Mouse (Mus musculus): ENCODE data around the gene Dpp6.

Dpp6 gene

GRCm38 (mm10) chr5:27658569-27658968 is 841.6 kb downstream of the Dpp6 start:
- no peak for DNase-seq (ENCODE audit: low read depth, low spot score)

- DNase-seq (ENCODE audit: low read depth, low spot score) = no peak
Observed at GRCm38 (mm10) chr5:27659019-27659418, 842.0 kb downstream of the Dpp6 start.

- DNase-seq (ENCODE audit: low read depth, low spot score) = no peak
Observed at GRCm38 (mm10) chr5:27659781-27660180, 842.8 kb downstream of the Dpp6 start.

- DNase-seq (ENCODE audit: low read depth, low spot score) = no peak
Observed at GRCm38 (mm10) chr5:27664111-27664510, 847.1 kb downstream of the Dpp6 start.

- no peak for DNase-seq (ENCODE audit: low read depth, low spot score)
Observed at GRCm38 (mm10) chr5:27671487-27671886, 854.5 kb downstream of the Dpp6 start.

GRCm38 (mm10) chr5:27677247-27677666 is 860.3 kb downstream of the Dpp6 start:
- peak; percentile 76 for DNase-seq (ENCODE audit: low read depth, low spot score)

GRCm38 (mm10) chr5:27679151-27679550 is 862.1 kb downstream of the Dpp6 start:
- DNase-seq (ENCODE audit: low read depth, low spot score) = no peak

- DNase-seq (ENCODE audit: low read depth, low spot score) = no peak
Observed at GRCm38 (mm10) chr5:27680476-27680875, 863.5 kb downstream of the Dpp6 start.

- DNase-seq (ENCODE audit: low read depth, low spot score) = no peak
Observed at GRCm38 (mm10) chr5:27685162-27685561, 868.2 kb downstream of the Dpp6 start.

- no peak for DNase-seq (ENCODE audit: low read depth, low spot score)
Observed at GRCm38 (mm10) chr5:27685923-27686322, 868.9 kb downstream of the Dpp6 start.

- DNase-seq (ENCODE audit: low read depth, low spot score) = no peak
Observed at GRCm38 (mm10) chr5:27687311-27687710, 870.3 kb downstream of the Dpp6 start.

GRCm38 (mm10) chr5:27702482-27702881 is 885.5 kb downstream of the Dpp6 start:
- DNase-seq (ENCODE audit: low read depth, low spot score) = no peak

GRCm38 (mm10) chr5:27705020-27705419 is 888.0 kb downstream of the Dpp6 start:
- no peak for DNase-seq (ENCODE audit: low read depth, low spot score)

- DNase-seq (ENCODE audit: low read depth, low spot score) = no peak
Observed at GRCm38 (mm10) chr5:27706551-27706950, 889.5 kb downstream of the Dpp6 start.

GRCm38 (mm10) chr5:27707283-27707682 is 890.3 kb downstream of the Dpp6 start:
- no peak for DNase-seq (ENCODE audit: low read depth, low spot score)

- DNase-seq (ENCODE audit: low read depth, low spot score) = no peak
Observed at GRCm38 (mm10) chr5:27708209-27708608, 891.2 kb downstream of the Dpp6 start.

- no peak for DNase-seq (ENCODE audit: low read depth, low spot score)
Observed at GRCm38 (mm10) chr5:27711461-27712192, 894.6 kb downstream of the Dpp6 start.

GRCm38 (mm10) chr5:27714356-27714755 is 897.4 kb downstream of the Dpp6 start:
- no peak for DNase-seq (ENCODE audit: low read depth, low spot score)

GRCm38 (mm10) chr5:27716026-27716425 is 899.0 kb downstream of the Dpp6 start:
- DNase-seq (ENCODE audit: low read depth, low spot score) = no peak

- DNase-seq (ENCODE audit: low read depth, low spot score) = peak; percentile 75
Observed at GRCm38 (mm10) chr5:27717301-27717700, 900.3 kb downstream of the Dpp6 start.

GRCm38 (mm10) chr5:27719311-27719710 is 902.3 kb downstream of the Dpp6 start:
- DNase-seq (ENCODE audit: low read depth, low spot score) = no peak

- no peak for DNase-seq (ENCODE audit: low read depth, low spot score)
Observed at GRCm38 (mm10) chr5:27724460-27724859, 907.5 kb downstream of the Dpp6 start.

- DNase-seq (ENCODE audit: low read depth, low spot score) = peak; percentile 58
Observed at GRCm38 (mm10) chr5:27730666-27731065, 913.7 kb downstream of the Dpp6 start.

GRCm38 (mm10) chr5:27731392-27731791 is 914.4 kb downstream of the Dpp6 start:
- DNase-seq (ENCODE audit: low read depth, low spot score) = no peak

All from telencephalon, adult 2 months (tissue).